Mouse (Mus musculus) cerebellum, adult 2 months (tissue): ENCODE measurements around the gene Mapk9. TPM values are rescaled to one million over a fixed set of nuclear protein-coding genes. Genes with fewer than 3 reads are reported as not detected.

Experiments
- DNase-seq, 2 experiments: peaks; one replicate each; pipeline ENCODE4 v3.0.0; 2021
- H3K27ac ChIP-seq: fragments of 200-500 bp; 2 replicates; pipeline ENCODE4 v1.5.1; 2012; ENCODE audit warnings: low read length, control low read depth, inconsistent platforms; ENCODE audit not compliant: insufficient read depth
- H3K27me3 ChIP-seq: fragments of 200-500 bp; 2 replicates; pipeline ENCODE4 v1.6.1; 2012; ENCODE audit warnings: inconsistent platforms, mild to moderate bottlenecking, low read length, moderate library complexity; ENCODE audit not compliant: control insufficient read depth, insufficient read depth
- H3K4me1 ChIP-seq: fragments of 200-500 bp; 2 replicates; pipeline ENCODE4 v1.6.1; 2011; ENCODE audit warnings: low read length; ENCODE audit not compliant: control insufficient read depth, insufficient read depth
- H3K4me3 ChIP-seq: fragments of 200-500 bp; replicated peaks from 2 replicates; pipeline ENCODE3; 2011; ENCODE audit warnings: mild to moderate bottlenecking, low read depth, low read length, control low read depth; ENCODE audit not compliant: insufficient read depth
- CTCF ChIP-seq: fragments of 200-500 bp; IDR thresholded peaks from 2 replicates; pipeline ENCODE4 v1.5.1; 2011; ENCODE audit warnings: low read depth, mild to moderate bottlenecking, control low read depth, low read length, moderate library complexity, borderline replicate concordance; ENCODE audit not compliant: insufficient read depth
- POLR2A ChIP-seq: fragments of 200-500 bp; IDR thresholded peaks from 2 replicates; pipeline ENCODE4 v1.6.1; 2011; ENCODE audit warnings: low read length, control low read depth, borderline replicate concordance; ENCODE audit not compliant: insufficient read depth
- WGBS: fragments of 180-500 bp; shearing (Covaris S2); methylation state at CpG from one replicate; pipeline ENCODE4 v1.1.7; 2018; 5-methylcytosine and 5-hydroxymethylcytosine counted together
- polyA plus RNA-seq: library from polyadenylated mRNA; depleted of rRNA; stranded (reverse); fragments of >200 nt; gene quantifications from 2 replicates; pipeline ENCODE4 v1.2.3, GENCODE M21; 2012

The Mapk9 gene
- polyA plus RNA-seq, 1 experiment = 146 TPM

- DNase-seq = no peak
- no peak overlapping the region for H3K4me3 ChIP-seq
- H3K27me3 ChIP-seq = no peaks in the 10 kb centered on the region
- WGBS = 78% methylated on average over 7 of the region's 7 CpGs
- no peak overlapping the region for H3K27ac ChIP-seq
- no peak for TF ChIP-seq CTCF
- no peak for TF ChIP-seq POLR2A
- H3K4me1 ChIP-seq = peaks cover 11% of the 10 kb centered on the region; the same call in 1 of the 2 replicates
Measured at GRCm38 (mm10) chr11:49850331-49850730, 3.8 kb downstream of the Mapk9 start.

- Histone ChIP-seq H3K27me3 (no peaks in the 10 kb centered on the region), H3K4me1 (peaks cover 4% of the 10 kb centered on the region; the same call in 1 of the 2 replicates), H3K27ac (no peak overlapping the region), H3K4me3 (no peak overlapping the region)
- 75% methylated on average over 5 of the region's 5 CpGs for WGBS
- DNase-seq = no peak
- no peak for TF ChIP-seq CTCF
Measured at GRCm38 (mm10) chr11:49855144-49855543, 8.6 kb downstream of the Mapk9 start.

GRCm38 (mm10) chr11:49861139-49861538 lies 14.6 kb downstream of the Mapk9 start:
- WGBS = 90% methylated on average over 4 of the region's 4 CpGs

GRCm38 (mm10) chr11:49863926-49864325 lies 17.4 kb downstream of the Mapk9 start:
- no peak for DNase-seq
- no peak overlapping the region for H3K27ac ChIP-seq
- TF ChIP-seq POLR2A (no peak), CTCF (no peak)

More at GRCm38 (mm10) chr11:49861139-49861538, 14.6 kb downstream of the Mapk9 start:
- DNase-seq = no peak
- Histone ChIP-seq H3K4me1 (no peaks in the 10 kb centered on the region), H3K27me3 (no peaks in the 10 kb centered on the region), H3K27ac (no peak overlapping the region), H3K4me3 (no peak overlapping the region)
- no peak for TF ChIP-seq POLR2A
- no peak for TF ChIP-seq CTCF

GRCm38 (mm10) chr11:49867320-49867719 lies 20.8 kb downstream of the Mapk9 start:
- TF ChIP-seq CTCF = no peak
- Histone ChIP-seq H3K4me1 (no peaks in the 10 kb centered on the region), H3K27ac (no peak overlapping the region), H3K27me3 (no peaks in the 10 kb centered on the region), H3K4me3 (no peak overlapping the region)
- no peak for DNase-seq
- WGBS = 91% methylated on average over 5 of the region's 5 CpGs

More at GRCm38 (mm10) chr11:49863926-49864325, 17.4 kb downstream of the Mapk9 start:
- Histone ChIP-seq H3K4me1 (no peaks in the 10 kb centered on the region), H3K4me3 (no peak overlapping the region), H3K27me3 (no peaks in the 10 kb centered on the region)

- no peaks in the 10 kb centered on the region for H3K27me3 ChIP-seq
Measured at GRCm38 (mm10) chr11:49869762-49870161, 23.2 kb downstream of the Mapk9 start.

GRCm38 (mm10) chr11:49871914-49872313 lies 25.4 kb downstream of the Mapk9 start:
- 29% methylated on average over 6 of the region's 6 CpGs for WGBS
- H3K27ac ChIP-seq = no peak overlapping the region
- H3K27me3 ChIP-seq = no peaks in the 10 kb centered on the region
- TF ChIP-seq CTCF = peak; percentile 63; the same call in 1 of the 2 replicates
- no peak for TF ChIP-seq POLR2A
- no peak overlapping the region for H3K4me3 ChIP-seq
- H3K4me1 ChIP-seq = peaks cover 12% of the 10 kb centered on the region; the same call in 1 of the 2 replicates
- peak; percentile 52 to 54 for DNase-seq

More at GRCm38 (mm10) chr11:49869762-49870161, 23.2 kb downstream of the Mapk9 start:
- peaks cover under 1% of the 10 kb centered on the region; the same call in 1 of the 2 replicates for H3K4me1 ChIP-seq
- no peak overlapping the region for H3K4me3 ChIP-seq
- no peak overlapping the region for H3K27ac ChIP-seq
- TF ChIP-seq CTCF = peak; percentile 73
- no peak for TF ChIP-seq POLR2A
- DNase-seq = peak; percentile 61 to 63

GRCm38 (mm10) chr11:49872779-49873178 lies 26.2 kb downstream of the Mapk9 start:
- H3K4me3 ChIP-seq = no peak overlapping the region
- 91% methylated on average over 6 of the region's 6 CpGs for WGBS
- peaks cover 18% of the 10 kb centered on the region for H3K4me1 ChIP-seq
- no peak for DNase-seq
- no peak overlapping the region for H3K27ac ChIP-seq
- TF ChIP-seq POLR2A (no peak), CTCF (no peak)
- no peaks in the 10 kb centered on the region for H3K27me3 ChIP-seq

- Histone ChIP-seq H3K4me3 (no peak overlapping the region), H3K27me3 (no peaks in the 10 kb centered on the region), H3K27ac (peak overlapping the region; percentile 84), H3K4me1 (peaks cover 18% of the 10 kb centered on the region)
- DNase-seq = peak; percentile 59 to 69
- no peak for TF ChIP-seq CTCF
- no peak for TF ChIP-seq POLR2A
- 17% methylated on average over 8 of the region's 8 CpGs for WGBS
Measured at GRCm38 (mm10) chr11:49876948-49877817, 30.6 kb downstream of the Mapk9 start.
